In the genomic region with DNA sequence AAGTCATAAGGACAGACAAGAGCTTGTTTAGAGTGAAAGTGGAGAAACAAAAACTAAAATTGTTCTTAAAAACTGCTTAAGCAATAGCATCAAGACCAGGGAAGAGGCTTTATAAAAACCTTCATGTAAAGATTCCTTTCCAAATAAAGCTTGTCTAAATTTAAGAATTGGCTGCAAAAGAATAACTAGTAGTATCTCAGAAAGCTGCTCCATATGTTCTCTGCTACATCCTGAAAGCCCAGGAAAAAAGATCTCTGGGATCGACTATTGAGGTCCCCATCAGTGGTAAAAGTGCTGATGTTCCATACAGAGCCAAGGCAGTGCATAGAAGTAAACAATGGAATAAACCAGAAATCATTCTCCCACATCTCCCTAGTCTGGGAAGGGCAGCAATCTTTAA, we compare ENCODE assay signal across 16 mouse cellular contexts.
"Had no signal": no experiment of that assay in that cellular context is flagged by ENCODE, and none has a peak within 500 bp of the region (broad histone marks: within the 10 kb centered on the region; RNA-seq: fewer than 3 reads in every experiment).

No protein-coding gene starts in this region.

- H3K4me1 ChIP-seq: kidney, embryonic 15.5 days; liver, embryonic 13.5 days; stomach, embryonic 15.5 days had no signal

- H3K36me3 ChIP-seq: kidney, embryonic 15.5 days; liver, embryonic 13.5 days; stomach, embryonic 15.5 days had no signal

- DNase-seq: kidney, adult 11 months; kidney, adult 8-10 months; kidney, postnatal 10 days; kidney, postnatal 36 days; layer of hippocampus, postnatal 36 days; liver, embryonic 13.5 days; lung, adult 2 months; lung, postnatal 14 days; lung, postnatal 4 days; midbrain, embryonic 14.5 days; right cerebral cortex, postnatal 14 days; spleen, adult 18-20 months; thymus, adult 18-20 months; thymus, postnatal 36 days had no signal

- H3K4me3 ChIP-seq: kidney, embryonic 15.5 days; liver, embryonic 13.5 days; stomach, embryonic 15.5 days had no signal

- H3K9me3 ChIP-seq: kidney, embryonic 15.5 days; liver, embryonic 13.5 days; stomach, embryonic 15.5 days had no signal

- H3K9ac ChIP-seq: kidney, embryonic 15.5 days; liver, embryonic 13.5 days; stomach, embryonic 15.5 days had no signal

- H3K27ac ChIP-seq: kidney, embryonic 15.5 days; liver, embryonic 13.5 days; stomach, embryonic 15.5 days had no signal

- H3K27me3 ChIP-seq: kidney, embryonic 15.5 days; liver, embryonic 13.5 days; stomach, embryonic 15.5 days had no signal

- H3K4me2 ChIP-seq: kidney, embryonic 15.5 days; liver, embryonic 13.5 days; stomach, embryonic 15.5 days had no signal
